Mouse (Mus musculus) 3134 (cell line): ENCODE data around the gene Capn3.

Source experiments
- DNase-seq: peaks from one replicate; pipeline ENCODE4 v3.0.0-alpha.2; 2011; ENCODE audit warnings: low spot score; ENCODE audit not compliant: insufficient read length; ENCODE audit errors: extremely low read depth

The Capn3 gene

GRCm38 (mm10) chr2:120481921-120482320 is 26.1 kb downstream of the Capn3 start:
- DNase-seq: no peak

- no peak for DNase-seq
Measured at GRCm38 (mm10) chr2:120482506-120483389, 26.9 kb downstream of the Capn3 start.

GRCm38 (mm10) chr2:120484241-120484640 is 28.4 kb downstream of the Capn3 start:
- no peak for DNase-seq

- DNase-seq: no peak
Measured at GRCm38 (mm10) chr2:120493254-120493653, 37.4 kb downstream of the Capn3 start.

- no peak for DNase-seq
Measured at GRCm38 (mm10) chr2:120496511-120496910, 40.7 kb downstream of the Capn3 start.

GRCm38 (mm10) chr2:120499971-120500471 is 44.2 kb downstream of the Capn3 start:
- DNase-seq: peak; percentile 29

GRCm38 (mm10) chr2:120501136-120501918 is 45.5 kb downstream of the Capn3 start:
- no peak for DNase-seq

- peak; percentile 22 for DNase-seq
Measured at GRCm38 (mm10) chr2:120501931-120502604, 46.2 kb downstream of the Capn3 start.

- peak; percentile 15 for DNase-seq
Measured at GRCm38 (mm10) chr2:120502605-120502990, 46.8 kb downstream of the Capn3 start.

GRCm38 (mm10) chr2:120503094-120503493 is 47.3 kb downstream of the Capn3 start:
- DNase-seq: no peak

GRCm38 (mm10) chr2:120503992-120504391 is 48.2 kb downstream of the Capn3 start:
- no peak for DNase-seq

GRCm38 (mm10) chr2:120514181-120514580 is 58.4 kb downstream of the Capn3 start:
- no peak for DNase-seq

- peak; percentile 64 for DNase-seq
Measured at GRCm38 (mm10) chr2:120518547-120519210, 62.9 kb downstream of the Capn3 start.

- DNase-seq: no peak
Measured at GRCm38 (mm10) chr2:120526771-120527170, 71.0 kb downstream of the Capn3 start.

- no peak for DNase-seq
Measured at GRCm38 (mm10) chr2:120529531-120529930, 73.7 kb downstream of the Capn3 start.

GRCm38 (mm10) chr2:120531223-120531622 is 75.4 kb downstream of the Capn3 start:
- DNase-seq: no peak

GRCm38 (mm10) chr2:120539333-120539732 is 83.5 kb downstream of the Capn3 start:
- no peak for DNase-seq

- peak; percentile 45 for DNase-seq
Measured at GRCm38 (mm10) chr2:120539778-120540208, 84.0 kb downstream of the Capn3 start.

- DNase-seq: no peak
Measured at GRCm38 (mm10) chr2:120544732-120545131, 88.9 kb downstream of the Capn3 start.
